Mouse (Mus musculus): ENCODE measurements around the gene Rpl41. TPM values are rescaled to one million over a fixed set of nuclear protein-coding genes. Genes with fewer than 3 reads are reported as not detected.
A peak's percentile ranks its signal among the peaks of the same experiment; 100 is the strongest.
"Not testable (repeated sequence)": the region's sequence is repeated elsewhere in the genome, so short reads cannot be mapped to it uniquely, and the experiment has no call there.

The Rpl41 gene
- total RNA-seq, 2 experiments from 2014 or later: 1,506 to 1,536 TPM

DNA sequence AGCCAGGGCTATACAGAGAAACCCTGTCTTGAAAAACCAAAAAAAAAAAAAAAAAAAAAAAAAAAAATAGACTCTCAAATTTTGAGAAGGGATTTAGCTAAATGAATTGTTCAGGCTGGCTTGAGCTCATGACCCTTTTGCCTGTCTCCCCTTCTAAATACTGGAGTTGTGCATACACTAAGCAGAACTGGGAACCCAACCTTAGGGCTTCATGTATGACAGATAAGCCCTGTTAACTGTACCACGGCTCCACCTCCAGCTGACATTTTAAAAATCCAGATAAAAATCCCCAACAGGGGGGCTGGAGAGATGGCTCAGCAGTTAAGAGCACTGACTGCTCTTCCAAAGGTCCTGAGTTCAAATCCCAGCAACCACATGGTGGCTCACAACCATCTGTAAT, 6.5 kb upstream of the Rpl41 start:
- not testable (repeated sequence) for DNase-seq

DNA sequence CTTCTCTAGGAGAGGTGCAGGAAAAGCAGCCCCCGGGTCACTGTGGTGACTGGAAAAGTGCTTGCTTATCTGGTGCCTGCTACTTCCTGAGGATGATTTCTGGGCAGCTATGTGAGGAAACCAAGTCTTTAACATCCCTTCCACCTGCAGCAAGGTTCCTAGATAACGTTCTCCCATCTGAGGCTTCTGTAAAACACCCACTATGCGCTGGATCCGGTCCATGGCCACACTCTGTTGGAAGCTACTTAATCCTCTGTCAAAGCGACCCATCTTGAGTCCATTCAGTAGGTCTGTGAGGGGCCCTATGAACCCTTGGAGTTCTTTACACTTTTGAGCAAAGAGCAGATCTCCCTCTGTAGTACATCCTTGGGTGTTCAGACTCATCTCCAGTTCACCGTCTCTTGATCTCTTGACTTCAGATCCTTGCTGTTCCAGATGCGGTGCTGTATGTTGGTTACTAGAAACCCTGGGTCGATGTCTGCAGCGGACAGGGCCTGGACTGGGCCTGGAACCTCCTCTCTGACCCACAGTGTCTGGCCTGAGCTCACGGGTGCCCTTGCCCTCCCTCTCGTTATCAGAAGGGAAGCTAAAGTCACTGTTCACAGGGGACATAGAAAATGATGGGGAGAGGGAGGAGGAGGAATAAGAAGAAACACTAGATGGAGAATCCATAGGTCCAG, 1.2 kb upstream of the Rpl41 start:
- DNase-seq: not testable (repeated sequence)

DNA sequence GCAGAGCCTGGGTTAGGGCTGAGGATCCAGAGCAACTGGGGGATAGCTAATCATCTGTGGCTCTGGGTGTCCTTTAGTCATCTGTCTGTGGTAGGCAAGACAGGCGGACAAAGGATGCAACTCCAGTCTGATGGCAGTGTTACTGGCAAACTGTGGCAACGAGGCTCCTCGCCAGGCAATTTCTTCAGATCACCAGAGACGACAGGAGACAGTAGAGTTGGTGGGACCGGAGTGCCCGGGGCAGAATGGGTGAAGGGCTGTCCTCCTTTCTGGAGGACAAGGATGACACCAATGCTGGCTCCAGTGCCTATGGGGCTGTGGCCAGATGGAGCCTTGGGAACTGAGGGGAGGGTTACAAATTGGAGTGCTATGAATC, 565 bp upstream of the Rpl41 start:
- DNase-seq: peak in 1 of 2 experiments; percentile 17

DNA sequence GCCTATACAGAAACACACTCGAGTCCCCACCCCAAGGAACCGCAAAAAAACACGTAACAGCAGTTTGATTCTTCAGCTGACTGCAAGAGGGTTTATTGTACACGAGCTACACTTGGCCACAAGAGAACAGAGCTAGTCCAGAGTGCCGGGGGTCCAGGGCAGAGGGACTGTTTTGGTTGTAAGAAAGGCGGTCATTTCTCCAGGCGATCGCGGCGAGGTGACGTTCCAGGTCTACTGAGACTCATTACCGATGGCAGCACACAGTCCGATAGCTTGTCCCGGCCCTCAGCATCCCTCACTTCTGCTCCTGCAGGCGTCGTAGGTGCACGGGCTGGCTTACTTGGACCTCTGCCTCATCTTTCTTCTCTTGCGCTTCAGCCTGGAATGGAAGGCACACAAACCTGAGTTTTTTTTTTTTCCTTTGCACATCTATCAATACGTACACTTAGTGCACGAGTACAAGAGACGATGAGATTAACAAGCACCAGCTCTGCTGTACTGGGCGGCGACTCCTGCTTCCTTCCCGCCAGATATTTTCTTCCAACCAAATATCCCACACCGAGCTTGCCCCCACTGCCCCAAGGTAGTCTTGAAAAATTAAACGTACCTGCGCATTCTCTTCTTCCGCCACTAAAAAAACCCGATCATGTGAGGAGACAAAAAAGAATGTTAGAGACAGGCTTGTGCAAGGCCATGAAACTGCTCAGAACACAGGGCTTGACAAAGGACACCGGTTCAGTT, 884 bp downstream of the Rpl41 start:
- not testable (repeated sequence) for DNase-seq

DNA sequence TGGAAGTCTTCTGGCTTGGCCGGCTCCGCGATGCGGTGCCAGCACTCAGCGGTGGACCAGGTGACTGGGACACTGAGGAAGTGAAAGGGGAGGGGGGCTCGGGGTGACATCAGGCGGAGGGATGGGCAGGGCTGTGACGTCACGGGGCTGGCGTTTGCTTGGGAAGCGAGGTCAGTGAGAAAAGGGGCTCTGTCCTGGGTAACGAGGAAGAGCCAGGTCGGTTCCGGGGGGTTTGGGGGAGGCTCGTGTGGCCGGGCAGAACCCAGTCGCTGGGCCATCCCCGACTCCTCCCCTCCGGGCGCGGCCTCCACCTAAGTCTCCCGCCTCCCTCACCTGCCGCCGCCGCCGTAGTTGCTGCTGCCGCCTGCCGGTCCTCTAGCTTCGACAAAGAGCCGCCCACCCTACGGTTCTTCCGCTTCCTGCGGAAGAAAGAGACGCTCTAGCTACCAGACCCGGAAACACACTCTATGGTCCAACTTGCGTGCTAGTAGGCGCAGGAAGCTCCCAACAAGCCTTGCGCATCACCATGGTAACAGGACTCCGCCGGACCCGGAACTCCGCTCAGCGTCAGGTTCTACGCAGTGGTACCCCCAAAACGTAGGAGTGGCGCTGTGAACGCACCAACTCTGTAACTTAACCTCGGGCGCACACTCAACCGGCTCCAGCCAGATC, 1.6 kb downstream of the Rpl41 start, which contains the start of gene Zc3h10:
TSS of gene Zc3h10 (minus strand) at position 414 of the 672 bp plus-strand sequence.
- peak; percentile 95 for DNase-seq

DNA sequence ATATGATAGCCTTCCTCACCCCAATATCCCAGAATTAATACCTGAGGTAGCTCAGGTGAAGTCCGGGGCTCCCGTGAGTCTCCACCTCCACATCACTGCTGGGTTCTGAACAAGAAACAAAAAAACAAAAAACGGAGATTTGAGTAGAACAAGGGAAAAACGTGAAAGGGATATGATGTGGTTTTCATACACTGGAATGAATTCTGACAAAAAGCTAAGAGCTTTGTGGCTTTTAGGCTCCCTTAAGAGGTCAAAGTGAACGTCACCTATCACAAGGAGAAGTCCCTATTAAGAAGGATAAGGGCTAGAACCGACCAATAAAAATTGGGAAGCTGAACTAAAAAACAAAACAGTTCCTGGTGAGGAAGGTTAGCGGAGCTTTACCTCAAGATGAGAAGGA, 2.3 kb downstream of the Rpl41 start:
- DNase-seq: no peak

DNA sequence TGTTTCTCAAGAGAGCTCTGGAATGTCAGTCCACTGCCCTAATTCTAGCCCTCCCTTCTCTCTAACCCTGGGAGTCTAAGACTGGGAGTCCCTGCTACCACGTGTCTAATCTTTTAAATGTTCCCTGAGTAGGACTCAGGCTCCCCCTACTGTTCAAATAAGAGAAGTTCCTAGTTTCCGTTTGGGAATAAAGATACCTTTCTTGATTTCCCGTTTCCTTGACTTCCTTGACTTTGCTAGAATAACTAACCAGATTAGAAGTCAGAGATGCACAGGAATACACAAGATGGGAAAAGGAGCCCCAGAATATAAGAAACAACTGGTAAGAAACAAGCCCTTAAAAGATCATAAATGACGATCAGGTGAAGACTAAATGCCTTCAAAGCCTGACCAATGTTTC, 2.7 kb downstream of the Rpl41 start:
- DNase-seq: no peak

DNA sequence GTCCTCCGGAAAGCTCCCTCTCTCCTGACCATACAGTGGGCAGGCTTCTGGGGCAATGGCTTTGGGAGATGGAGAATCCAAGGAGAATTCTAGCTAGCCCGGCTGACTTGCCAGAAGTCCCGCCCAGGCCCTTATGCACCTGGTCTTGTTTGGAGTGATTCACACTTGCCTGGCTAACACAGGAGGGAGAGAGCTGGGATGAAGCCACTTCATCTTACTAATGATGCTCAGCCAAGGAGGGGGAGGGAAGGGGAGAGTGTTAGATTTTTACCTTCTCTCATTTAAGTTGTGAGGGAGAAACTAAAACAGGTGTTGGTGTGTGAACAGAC, 3.6 kb downstream of the Rpl41 start:
- DNase-seq: no peak

DNA sequence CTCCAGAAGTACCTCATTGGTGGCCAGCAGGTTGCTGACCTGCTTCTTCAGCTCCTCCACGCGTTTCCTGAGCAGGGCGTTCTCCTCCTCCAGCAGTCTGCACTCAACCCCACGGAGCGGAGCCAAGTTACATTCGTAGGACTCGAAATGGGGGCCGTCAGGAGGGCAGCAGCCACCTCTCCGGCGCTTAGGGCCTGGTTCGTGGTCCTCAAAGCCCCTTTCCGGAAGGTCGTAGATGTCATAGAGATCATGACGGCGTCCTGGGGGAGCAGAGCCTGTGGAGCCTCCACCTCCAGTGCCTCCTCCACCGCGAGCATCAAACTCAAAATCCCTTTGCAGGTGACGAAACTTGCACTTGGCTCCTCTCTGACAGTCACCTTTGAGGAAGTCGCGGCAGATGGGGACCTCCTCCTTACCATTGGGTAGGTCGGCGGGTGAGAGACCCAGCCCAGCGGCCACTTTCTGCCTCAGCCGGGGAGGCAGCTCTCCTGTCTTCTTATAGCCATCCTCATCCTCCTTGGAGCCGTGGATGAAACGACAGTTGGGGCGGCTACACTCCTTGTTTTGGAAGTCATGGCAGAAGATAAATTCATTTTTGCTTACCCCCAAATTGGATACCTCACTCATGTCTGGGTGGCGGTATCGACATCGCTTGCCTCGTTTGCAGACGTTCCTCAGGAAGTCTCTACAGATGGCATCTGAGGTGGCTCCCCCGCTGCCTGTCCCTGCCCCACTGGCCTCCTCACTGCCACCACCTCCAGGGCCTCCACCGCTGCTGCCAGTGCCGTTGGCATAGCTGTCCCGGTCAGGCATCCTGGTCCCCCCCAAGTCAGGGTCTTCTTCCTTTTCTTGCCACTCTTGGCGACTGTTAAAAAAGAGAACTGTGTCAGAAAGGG, 4.2 kb downstream of the Rpl41 start:
- no peak for DNase-seq

DNA sequence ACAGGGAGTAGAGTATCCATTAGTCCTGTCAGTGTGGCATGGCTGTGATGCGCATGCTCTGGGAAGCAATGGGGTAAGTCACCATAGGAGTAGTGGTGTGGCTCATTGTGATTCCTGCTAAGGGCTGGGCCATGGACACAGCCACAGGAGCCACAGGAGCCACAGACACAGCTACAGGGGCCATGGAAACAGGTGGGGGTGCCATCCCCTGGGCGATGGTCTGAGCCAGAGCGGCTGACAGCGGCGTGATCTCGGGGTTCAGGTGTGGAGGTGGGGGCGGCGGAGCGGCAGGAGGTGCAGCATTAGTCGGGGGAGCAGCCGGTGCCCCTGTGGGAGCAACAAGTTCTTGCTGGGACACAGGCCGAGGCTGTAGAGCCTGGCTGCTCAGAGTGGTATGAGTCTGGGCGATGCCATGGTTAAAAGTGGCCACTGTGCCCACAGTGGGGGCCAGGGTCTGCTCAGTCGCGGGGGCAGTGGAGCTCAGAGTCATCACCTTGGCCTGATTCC, 4.9 kb downstream of the Rpl41 start:
- no peak for DNase-seq

DNA sequence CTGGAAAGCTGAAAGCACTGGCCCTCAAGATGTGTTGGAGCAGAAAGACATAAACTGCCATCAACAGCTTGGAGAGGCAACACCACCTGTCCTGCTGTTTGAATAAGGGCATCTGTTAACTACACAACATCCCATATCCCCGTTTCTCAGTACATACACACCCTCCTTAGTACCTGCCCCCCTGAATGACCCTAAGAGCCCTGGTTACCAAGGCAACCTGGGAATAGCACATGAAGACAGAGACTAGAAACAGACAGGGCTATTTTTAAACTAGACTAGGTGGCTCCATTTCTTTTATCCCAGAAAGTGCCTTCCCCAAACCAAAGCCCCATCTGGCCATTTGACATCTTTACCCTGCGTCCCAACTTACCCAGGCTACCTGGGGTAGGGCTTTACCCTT, 6.0 kb downstream of the Rpl41 start:
- DNase-seq: no peak

DNA sequence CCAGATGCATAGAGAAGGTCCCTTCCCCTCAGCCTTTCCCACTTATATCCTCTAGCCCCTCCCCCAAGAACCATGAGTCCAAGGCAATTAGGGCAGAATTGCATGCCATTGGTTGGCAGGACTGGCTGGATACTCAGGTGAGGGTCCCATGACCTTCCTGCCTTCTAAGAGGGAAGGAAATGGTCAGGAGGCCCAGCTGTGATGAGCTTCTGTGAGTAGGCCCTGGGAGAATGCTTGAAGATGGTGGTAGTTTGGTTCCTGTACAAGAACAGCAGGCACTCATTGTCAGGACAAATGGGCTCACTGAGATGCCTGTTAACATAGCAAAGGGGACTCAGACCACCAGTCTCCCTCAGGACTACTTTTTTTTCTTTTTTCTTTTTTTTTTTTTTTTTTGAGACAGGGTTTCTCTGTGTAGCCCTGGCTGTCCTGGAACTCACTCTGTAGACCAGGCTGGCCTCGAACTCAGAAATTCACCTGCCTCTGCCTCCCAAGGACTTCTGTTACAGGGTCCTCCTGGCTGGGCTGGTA, 10.7 kb downstream of the Rpl41 start:
- no peak for DNase-seq

DNA sequence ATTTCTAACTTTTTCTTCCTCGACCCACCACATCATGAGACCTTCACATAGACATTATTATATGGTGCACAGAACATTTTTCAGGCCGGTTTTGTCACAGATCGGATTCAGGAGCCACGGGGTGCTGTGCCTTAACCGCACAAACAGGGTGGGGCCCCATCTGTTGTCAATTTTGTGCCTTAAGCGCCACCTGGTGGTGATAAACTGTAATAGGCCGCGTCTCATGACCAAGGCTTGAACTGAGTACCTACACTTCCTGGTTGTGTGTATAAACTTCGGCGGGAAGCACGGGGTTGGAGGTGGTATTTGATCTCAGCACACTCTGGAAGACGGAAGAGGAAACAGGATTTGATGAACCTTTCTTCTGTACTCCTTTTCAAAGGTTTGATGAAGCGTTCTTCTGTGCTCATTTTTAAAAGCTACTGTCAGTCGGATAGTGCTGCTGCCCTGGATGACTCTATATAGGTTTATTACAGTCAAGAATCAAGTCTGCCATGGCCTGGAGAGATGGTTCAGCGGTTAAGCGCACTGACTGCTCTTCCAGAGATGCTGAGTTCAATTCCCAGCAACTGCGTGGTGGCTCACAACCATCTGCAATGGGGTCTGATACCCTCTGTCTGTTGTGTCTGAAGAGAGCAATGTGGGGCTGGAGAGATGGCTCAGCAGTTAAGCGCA, 12.7 kb downstream of the Rpl41 start:
- DNase-seq: peak; percentile 84

DNA sequence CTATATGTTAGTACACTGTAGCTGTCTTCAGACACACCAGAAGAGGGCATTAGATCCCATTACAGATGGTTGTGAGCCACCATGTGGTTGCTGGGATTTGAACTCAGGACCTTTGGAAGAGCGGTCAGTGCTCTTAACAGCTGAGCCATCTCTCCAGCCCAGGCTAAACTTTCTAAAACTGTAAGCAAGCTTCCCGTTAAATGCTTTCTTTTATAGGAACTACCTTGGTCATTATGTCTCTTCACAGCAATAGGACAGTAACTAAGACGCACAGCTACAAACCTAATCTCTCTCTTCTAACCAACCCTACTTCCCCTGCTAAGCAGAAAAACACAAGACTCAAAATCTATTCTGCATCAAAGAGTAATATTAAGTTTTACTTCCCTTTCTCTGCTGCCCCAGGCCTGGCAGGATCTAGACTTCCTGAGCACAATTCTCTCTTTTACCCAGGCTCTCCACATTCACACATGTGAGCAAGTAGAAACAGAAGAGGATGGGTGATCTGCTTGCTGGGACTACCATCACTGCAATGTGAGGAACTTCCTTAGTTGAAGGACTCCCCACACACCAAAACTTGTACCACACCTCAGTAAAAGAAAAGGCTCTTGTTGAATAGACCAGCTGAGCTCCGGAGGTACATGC, 13.4 kb downstream of the Rpl41 start:
- DNase-seq: no peak

DNA sequence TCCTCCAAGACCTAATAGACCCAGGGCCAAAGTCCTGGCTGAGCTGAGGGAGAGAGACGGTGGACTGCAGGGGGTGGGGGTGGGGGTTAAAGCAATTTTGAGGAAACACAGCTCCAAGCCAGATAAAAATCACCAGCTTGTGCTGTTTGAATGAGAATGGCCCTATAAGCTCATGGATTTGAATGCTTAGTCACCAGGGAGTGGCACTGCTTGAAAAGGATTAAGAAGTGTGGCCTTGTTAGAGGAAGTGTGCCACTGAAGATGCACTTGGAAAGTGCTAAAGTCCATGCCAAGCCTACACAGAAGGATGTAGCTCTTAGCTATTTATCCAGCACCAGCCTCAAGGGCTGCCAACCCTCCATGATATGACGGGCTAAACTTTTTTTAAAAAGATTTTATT, 13.9 kb downstream of the Rpl41 start:
- DNase-seq: no peak

DNA sequence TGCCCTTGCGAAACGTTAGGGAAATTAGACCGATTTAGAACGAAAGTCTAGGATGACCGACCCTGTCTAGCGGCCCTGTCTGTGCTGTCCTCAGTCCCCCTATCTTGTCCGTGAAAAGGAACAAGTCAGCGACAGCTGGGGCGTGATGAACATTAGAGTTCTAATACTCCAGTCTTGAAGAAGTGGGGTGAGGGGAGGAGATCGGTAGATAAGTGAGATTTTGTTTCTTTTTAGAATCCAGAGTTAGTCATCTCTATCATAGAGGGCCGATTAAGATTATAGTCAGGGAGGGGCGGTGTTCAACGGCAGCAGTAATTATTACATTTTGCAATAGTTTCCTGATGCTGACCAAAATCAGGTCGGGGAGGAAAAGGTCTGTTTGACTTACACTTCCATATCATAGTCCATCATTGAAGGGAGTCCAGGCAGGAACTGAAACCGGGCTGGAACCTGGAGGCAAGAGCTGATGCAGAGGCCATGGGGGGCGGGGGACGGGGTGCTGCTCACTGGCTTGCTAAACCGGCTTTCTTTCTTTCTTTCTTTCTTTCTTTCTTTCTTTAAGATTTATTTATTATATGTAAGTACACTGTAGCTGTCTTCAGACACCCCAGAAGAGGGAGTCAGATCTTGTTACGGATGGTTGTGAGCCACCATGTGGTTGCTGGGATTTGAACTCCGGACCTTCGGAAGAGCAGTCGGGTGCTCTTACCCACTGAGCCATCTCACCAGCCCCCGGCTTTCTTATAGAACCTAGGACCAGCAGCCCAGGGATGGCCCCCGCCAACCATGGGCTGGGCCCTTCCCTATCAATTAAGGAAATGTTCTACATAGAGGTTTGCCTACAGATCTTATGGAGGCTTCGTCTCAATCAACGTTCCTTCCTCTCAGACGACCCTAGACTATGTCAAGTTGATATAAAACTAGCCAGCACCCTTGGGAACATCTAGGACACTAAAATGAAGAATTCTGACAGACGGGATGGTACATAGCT, 22.4 kb downstream of the Rpl41 start:
- no peak for DNase-seq

DNA sequence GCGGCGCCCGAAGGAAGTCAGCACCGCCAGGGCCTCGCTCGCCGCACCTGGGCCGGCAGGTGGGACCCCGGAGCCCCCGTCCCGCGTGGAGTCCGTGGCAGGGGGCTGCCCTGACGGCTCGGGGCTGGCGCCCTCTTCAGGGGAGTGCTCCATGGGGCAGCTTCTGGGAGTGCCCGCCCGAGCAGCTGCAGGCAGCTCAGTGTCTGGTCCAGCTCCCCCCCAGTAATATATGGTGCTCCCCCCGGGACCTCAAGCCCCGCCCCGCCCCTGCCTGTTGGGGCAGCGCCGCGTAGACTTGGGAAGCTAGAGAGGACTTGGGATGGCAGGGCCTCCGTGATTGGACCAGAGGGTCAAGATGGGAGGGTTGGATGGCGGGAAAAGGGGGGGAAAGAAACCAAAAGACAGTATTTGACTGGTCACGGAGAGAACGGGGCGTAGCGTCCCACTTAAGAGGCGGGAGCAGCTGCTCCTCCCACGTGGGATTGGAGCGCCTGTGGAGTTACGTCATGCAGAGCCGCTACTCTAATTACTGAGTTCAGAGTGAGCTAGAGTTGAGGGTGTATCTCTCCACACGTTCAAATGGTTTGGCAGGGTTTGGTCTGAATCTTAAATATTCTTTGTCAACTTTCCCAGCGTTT, 23.3 kb downstream of the Rpl41 start, which contains the start of gene Esyt1:
TSS of gene Esyt1 (minus strand) at position 201 of the 638 bp plus-strand sequence.
- peak; percentile 83 to 86 for DNase-seq

DNA sequence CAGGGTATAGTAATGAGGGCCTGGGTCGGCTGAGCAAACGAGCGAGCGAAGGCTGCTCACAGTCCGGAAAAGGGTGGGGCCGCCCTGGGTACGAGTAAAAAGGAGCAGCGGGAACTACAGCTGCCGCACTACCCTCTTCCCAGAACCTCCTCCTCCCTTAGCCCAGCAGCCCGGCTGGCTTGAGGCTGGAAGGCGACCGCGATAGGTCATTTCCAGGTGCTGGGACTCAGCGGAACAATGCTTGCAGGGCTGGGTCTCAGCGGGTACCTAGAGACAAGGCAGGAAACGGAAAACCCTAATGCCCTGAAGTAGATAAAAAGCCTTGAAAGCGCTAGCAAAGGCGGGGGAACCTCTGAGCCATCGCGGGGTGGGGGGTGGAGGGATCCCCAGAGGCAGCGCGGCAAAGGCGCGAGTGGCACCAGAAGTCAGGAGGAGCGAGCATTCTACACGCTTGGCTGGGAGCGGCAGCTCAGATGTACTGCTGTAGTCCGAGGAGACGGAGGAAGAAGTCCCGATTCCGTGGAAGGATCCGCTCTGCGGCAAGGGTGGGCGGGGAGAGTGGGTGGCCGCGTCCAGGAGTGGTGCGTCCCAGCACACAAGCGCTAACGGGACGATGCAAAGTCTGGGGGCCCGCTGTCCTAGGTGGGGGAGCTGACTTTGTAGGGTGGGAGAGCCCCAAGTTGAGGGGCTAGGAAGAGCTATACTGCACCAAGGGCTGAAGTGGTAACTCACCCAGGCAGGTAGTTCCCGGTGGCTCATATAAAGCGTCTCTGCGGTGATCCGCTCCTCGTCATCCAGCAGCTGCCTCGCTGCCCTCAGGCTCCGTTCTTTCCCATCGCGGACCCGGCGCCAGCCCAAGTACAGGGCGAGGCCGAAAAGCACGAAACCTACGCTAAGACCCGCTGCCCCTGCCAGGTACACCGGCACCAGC, 24.1 kb downstream of the Rpl41 start:
- DNase-seq: peak in 1 of 2 experiments; percentile 29

Measured in layer of hippocampus, postnatal 36 days (tissue).